Mouse (Mus musculus) B cell, adult 62 days (primary cell): Measurements from ENCODE around the gene Fpr3. TPM values are rescaled to one million over a fixed set of nuclear protein-coding genes. Genes with fewer than 3 reads are reported as not detected.

ENCODE experiments used
- total RNA-seq: library from RNA; stranded (reverse); gene quantifications from 4 replicates; pipeline ENCODE4 v1.2.4, GENCODE M21; 2023

The Fpr3 gene
- not detected in 4 replicates for total RNA-seq

DNA sequence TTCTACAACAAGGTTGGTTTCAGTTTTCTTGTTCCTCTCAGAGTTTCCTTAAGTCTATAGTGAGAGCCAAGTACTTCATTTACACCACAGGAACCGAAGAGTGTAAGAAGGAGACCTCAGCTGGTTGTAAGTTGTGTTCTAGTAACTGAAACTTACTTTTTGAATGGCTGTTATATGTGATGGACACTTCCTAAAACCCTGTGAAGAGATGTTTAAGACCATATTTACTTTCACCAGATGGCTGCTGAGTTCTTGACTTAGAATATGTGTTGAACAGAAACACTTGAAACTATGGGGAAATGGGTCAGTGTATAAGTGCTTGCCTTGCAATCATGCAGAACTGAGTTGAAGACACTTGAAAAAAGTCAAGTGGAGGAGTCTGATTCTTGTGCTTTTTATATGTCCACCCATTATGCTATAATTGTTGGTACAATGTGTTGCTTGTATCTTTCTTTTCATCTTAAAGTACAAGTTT lies at the start of gene Fpr3, which contains the start of gene Fpr2:
Gene Fpr3 (plus strand): TSS at position 79 of the 475 bp plus-strand sequence.
Gene Fpr2 (plus strand): TSS at position 51 of the 475 bp plus-strand sequence.

DNA sequence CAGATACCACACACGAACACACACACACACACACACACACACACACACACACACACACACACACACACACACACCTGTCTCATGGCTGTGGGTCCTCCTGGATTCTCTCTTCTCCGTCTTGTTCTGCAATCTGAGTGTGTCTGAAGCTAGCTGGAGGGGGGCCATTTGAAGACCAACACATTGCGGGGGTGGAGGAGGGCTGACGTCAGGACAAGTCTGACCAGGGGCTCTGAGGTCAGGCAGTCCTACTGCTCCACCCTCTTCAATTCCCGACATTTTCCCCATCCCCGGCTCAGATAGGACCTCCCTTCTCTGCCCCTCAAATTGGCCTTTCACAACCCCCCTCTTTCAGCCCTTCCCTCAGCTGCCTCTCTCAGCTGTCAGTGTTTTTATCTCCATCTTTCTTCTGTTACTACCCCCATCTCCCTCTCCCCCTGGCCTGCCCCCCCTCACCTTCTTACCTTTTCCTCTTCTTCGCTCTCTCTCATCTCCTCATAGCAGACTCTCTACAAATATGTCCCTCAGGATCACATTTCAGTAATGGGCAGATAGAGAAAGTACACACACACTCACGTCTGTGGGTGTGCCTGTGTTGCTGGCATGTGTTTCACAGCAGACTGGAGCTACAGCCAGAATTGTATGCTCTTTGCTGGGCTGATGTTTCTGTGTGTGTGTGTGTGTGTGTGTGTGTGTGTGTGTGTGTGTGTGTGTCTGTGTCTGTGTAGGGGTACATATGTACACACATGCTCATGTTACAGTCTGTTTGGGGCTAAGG lies 32.4 kb upstream of the Fpr3 start, which contains the start of gene Has1:
Gene Has1 (minus strand): TSS at position 142 of the 775 bp plus-strand sequence.

DNA sequence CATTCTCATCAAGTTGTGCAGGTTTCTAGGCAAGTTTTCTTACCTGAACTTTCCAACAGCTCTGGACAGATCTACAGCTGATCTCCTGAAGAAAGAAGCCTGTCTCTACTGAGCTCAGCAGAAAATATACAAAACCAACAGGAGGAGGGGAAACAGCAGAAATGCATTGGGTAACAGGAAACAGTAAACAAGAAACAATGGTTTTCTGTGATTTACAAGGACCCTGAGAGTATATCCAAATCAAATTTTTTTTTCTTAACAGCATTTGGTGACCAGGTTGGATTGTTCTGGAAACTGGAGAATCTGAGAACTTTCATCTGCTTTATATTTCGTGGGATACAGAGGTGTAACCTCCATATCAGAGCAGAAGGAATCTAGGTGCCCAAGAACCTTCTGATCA lies 3.8 kb upstream of the Fpr3 start, which contains the start of gene Fpr1:
Gene Fpr1 (minus strand): TSS at position 101 of the 400 bp plus-strand sequence.

Other genes starting within 250 kb of the Fpr3 start
- not detected in 4 replicates for gene Vmn2r90, start 184.1 kb upstream of the Fpr3 start, total RNA-seq
- 1.6 to 2.6 TPM (median 2.0 TPM) in 4 replicates for gene Spaca6, start 60.7 kb upstream of the Fpr3 start, total RNA-seq
- not detected in 4 replicates for gene Has1, start 32.6 kb upstream of the Fpr3 start, total RNA-seq
- 0.45 TPM in 1 of 4 replicates, not detected in the others for gene Fpr1, start 3.9 kb upstream of the Fpr3 start, total RNA-seq
- 0.75 TPM in 1 of 4 replicates, not detected in the others for gene Fpr2, start within 50 bp of the Fpr3 start, total RNA-seq
- gene Fpr-rs4, start 133.9 kb downstream of the Fpr3 start, total RNA-seq = not detected in 4 replicates
- gene Vmn2r124, start 161.6 kb downstream of the Fpr3 start, total RNA-seq = not detected in 4 replicates
- not detected in 4 replicates for gene Vmn2r91, start 197.2 kb downstream of the Fpr3 start, total RNA-seq